Mouse (Mus musculus): Measurements from ENCODE around the gene Kremen2. TPM values are rescaled to one million over a fixed set of nuclear protein-coding genes. Genes with fewer than 3 reads are reported as not detected.

Gene Kremen2
- 0.17 and 0.55 TPM in 2 replicates for polyA plus RNA-seq (2016; fragmentation: Nextera tagmentation; extraction: Ambion mirVana)

GRCm38 (mm10) chr17:23745301-23746251 is at the start of gene Kremen2:
Gene Kremen2, minus strand, starts transcription at chr17:23745833.
- H3K27ac ChIP-seq, result no peak within 1 kb of the TSS
- peak within 1 kb of the TSS; percentile 54 for H3K4me2 ChIP-seq
- 3% methylated on average over 45 of the region's 45 CpGs for WGBS (ENCODE audit: insufficient replicate concordance)
- H3K4me3 ChIP-seq, result peak within 1 kb of the TSS; percentile 28
- H3K27me3 ChIP-seq (replicated peaks), result peaks cover 83% of the 10 kb centered on the region
- H3K9me3 ChIP-seq (replicated peaks), result no peaks in the 10 kb centered on the region
- no peak within 1 kb of the TSS for H3K9ac ChIP-seq
- peaks cover 39% of the 10 kb centered on the region for H3K4me1 ChIP-seq
- no peak for ATAC-seq
- H3K36me3 ChIP-seq, result no peaks in the 10 kb centered on the region

DNA sequence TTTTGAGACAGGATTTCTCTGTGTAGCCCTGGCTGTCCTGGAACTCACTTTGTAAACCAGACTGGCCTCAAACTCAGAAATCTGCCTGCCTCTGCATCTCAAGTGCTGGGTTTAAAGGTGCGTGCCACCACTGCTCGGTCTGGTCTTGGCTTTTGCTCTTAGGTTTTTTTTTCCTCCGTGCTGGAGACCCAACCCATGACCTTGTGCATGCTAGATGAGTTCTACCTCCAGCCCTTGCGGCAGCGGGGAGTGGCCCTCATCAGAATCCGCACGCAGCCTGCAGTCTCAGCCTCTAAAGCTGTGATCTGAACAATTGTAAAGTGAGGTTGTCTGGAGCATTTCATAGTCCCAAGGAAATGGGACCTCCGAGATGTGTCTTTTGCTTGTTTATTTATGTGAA is 49.7 kb upstream of the Kremen2 start:
- WGBS (ENCODE audit: insufficient replicate concordance), result 87% methylated on average over 8 of the region's 8 CpGs
- Histone ChIP-seq H3K27me3 (replicated peaks) (no peaks in the 10 kb centered on the region), H3K9ac (no peak overlapping the region), H3K4me3 (no peak overlapping the region), H3K27ac (no peak overlapping the region), H3K4me2 (no peak overlapping the region), H3K9me3 (replicated peaks) (no peaks in the 10 kb centered on the region), H3K4me1 (peaks cover 12% of the 10 kb centered on the region), H3K36me3 (no peaks in the 10 kb centered on the region)
- ATAC-seq, result no peak

- Histone ChIP-seq H3K4me3 (peak overlapping the region; percentile 65), H3K9ac (peak overlapping the region; percentile 80; the same call in 1 of the 2 replicates), H3K4me2 (peak overlapping the region; percentile 86), H3K4me1 (peaks cover 33% of the 10 kb centered on the region), H3K36me3 (no peaks in the 10 kb centered on the region), H3K27me3 (replicated peaks) (no peaks in the 10 kb centered on the region), H3K9me3 (replicated peaks) (no peaks in the 10 kb centered on the region), H3K27ac (peak overlapping the region; percentile 76; the same call in 1 of the 2 replicates)
- WGBS (ENCODE audit: insufficient replicate concordance), result 51% methylated on average over 2 of the region's 2 CpGs
- ATAC-seq, result no peak
These were observed 45.4 kb upstream of the Kremen2 start for GRCm38 (mm10) chr17:23791079-23791357.

DNA sequence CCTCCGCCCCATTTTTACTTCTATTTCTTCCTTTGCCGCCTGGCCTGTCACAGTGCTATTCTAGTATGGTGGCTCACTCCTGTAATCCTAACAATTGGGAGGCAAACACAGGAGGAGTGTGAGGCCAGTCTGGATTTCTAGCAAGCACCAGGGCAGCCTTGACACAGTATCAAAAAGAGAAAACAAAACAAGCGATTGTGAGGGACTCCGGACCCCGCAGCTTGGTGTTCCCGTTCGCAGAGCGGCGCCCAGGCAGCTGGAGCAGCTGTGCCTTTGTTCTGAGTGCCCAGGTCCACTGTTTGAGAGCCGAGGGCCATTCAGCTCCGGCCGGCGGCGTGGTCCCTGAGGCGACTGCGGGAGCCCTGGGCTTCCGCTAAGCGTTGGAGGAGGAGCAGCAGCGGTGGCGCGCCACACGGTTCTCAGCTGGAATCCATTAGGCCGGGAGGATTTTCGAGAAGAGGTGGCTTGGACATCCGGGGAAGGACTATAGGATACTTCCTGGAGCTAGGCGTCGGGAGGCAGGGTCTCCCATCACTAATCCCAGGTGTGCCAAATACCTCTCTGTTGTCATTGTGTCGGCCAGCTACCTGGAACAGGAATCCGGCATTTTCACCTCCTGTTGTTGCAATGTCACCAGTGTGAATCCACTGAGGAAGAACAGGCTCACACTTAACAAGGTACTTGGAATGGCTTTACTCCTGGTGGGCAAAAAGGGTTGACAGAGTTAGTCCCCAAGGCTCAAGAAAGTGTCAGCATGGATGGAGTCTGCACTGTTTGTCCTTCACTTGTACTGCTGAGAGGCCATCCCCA is 44.8 kb upstream of the Kremen2 start, which contains the start of gene Srrm2:
TSS of gene Srrm2 (plus strand) at position 264 of the 810 bp plus-strand sequence.
- Histone ChIP-seq H3K4me3 (peak within 1 kb of the TSS; percentile 65), H3K9ac (peak within 1 kb of the TSS; percentile 80), H3K4me2 (peak within 1 kb of the TSS; percentile 86), H3K4me1 (peaks cover 38% of the 10 kb centered on the region), H3K36me3 (no peaks in the 10 kb centered on the region), H3K27me3 (replicated peaks) (0 out of 2 replicates have a peak, but pooled peaks cover 4% of the 10 kb centered on the region), H3K9me3 (replicated peaks) (no peaks in the 10 kb centered on the region), H3K27ac (peak within 1 kb of the TSS; percentile 76)
- WGBS (ENCODE audit: insufficient replicate concordance), result 5% methylated on average over 29 of the region's 29 CpGs
- peak; percentile 56 for ATAC-seq

GRCm38 (mm10) chr17:23789749-23790268 is 44.2 kb upstream of the Kremen2 start:
- WGBS (ENCODE audit: insufficient replicate concordance), result 16% methylated on average over 8 of the region's 8 CpGs
- no peaks in the 10 kb centered on the region for H3K9me3 ChIP-seq (replicated peaks)
- H3K27ac ChIP-seq, result 0 out of 2 replicates have a peak overlapping the region, but pooled peaks have one; percentile 76
- peak overlapping the region; percentile 86 for H3K4me2 ChIP-seq
- 0 out of 2 replicates have a peak, but pooled peaks cover 8% of the 10 kb centered on the region for H3K27me3 ChIP-seq (replicated peaks)
- peak overlapping the region; percentile 80 for H3K9ac ChIP-seq
- peak; percentile 30; the same call in 1 of the 2 replicates for ATAC-seq
- no peaks in the 10 kb centered on the region for H3K36me3 ChIP-seq
- peaks cover 39% of the 10 kb centered on the region for H3K4me1 ChIP-seq
- H3K4me3 ChIP-seq, result peak overlapping the region; percentile 65

DNA sequence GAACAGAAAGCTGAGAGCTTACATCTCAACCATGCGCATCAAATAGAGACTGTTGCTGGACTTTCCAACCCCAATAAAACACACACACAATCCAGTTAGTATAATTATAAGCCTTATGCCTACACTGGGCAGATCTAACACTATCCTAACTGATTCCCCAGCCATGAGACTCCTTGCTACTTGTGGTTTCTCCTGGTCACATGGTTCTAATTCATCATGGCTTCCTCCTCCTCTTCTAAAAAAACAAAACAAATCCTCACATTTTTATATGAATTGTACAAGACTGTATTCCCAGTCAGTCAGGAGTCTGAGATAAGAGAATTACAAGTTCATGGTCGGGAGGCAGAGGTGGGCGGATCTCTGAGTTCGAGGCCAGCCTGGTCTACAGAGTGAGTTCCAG is 43.3 kb upstream of the Kremen2 start:
- Histone ChIP-seq H3K36me3 (no peaks in the 10 kb centered on the region), H3K9me3 (replicated peaks) (no peaks in the 10 kb centered on the region), H3K27ac (no peak overlapping the region), H3K4me2 (no peak overlapping the region), H3K9ac (no peak overlapping the region), H3K4me3 (no peak overlapping the region), H3K4me1 (peaks cover 39% of the 10 kb centered on the region), H3K27me3 (replicated peaks) (0 out of 2 replicates have a peak, but pooled peaks cover 8% of the 10 kb centered on the region)
- 60% methylated on average over 4 of the region's 4 CpGs for WGBS (ENCODE audit: insufficient replicate concordance)
- ATAC-seq, result no peak

GRCm38 (mm10) chr17:23786510-23786931 is 40.9 kb upstream of the Kremen2 start:
- no peak overlapping the region for H3K9ac ChIP-seq
- WGBS (ENCODE audit: insufficient replicate concordance), result 35% methylated on average over 13 of the region's 13 CpGs

DNA sequence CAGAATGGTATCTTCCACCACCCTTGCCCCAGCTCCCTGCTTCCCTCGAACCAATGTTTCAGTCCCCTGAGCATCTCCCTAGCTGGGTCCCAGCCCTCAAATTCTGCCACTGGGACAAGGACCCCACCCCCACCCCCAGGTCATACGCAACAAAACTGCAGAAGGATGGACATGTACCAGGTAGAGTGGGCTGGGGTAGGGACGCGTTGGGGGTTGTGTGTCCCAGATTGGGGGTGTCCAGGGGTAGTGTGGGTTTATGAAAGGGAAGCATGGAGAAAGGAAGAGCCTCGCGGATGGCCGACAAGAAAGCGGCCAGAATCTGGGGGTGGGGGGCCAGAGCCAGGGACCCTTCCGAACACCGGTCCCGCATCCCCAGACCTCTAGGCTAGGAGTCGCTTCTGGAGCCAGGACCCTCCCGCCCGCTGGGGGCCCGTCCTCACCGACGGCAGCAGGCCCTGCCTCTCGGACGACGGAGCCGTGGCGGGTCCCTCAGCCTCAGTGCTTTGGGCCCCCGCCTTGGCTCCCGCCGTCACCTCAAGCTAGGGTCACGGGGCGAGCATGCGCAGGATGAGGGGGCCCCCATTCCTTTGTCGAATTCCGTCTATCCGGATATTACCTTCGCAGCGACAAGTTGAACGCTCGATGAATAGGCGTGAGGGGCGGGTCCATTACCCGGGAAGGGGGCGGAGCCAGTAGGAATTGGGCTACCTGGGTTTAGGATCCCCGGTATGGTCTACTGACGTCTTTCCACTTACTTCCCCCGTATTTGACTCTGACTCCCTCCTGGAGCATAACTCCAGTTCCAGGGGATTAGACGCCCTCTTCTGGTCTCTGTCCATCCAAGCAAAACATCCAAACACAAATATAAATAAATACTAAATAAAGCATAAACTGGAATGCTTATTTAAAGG is 40.2 kb upstream of the Kremen2 start, which contains the start of gene Flywch2:
TSS of gene Flywch2 (minus strand) at position 521 of the 911 bp plus-strand sequence.
- Histone ChIP-seq H3K36me3 (no peaks in the 10 kb centered on the region), H3K4me2 (peak within 1 kb of the TSS; percentile 93), H3K9me3 (replicated peaks) (no peaks in the 10 kb centered on the region), H3K4me1 (peaks cover 32% of the 10 kb centered on the region), H3K27me3 (replicated peaks) (0 out of 2 replicates have a peak, but pooled peaks cover 8% of the 10 kb centered on the region), H3K4me3 (peak within 1 kb of the TSS; percentile 63), H3K27ac (no peak within 1 kb of the TSS), H3K9ac (peak within 1 kb of the TSS; percentile 63)
- WGBS (ENCODE audit: insufficient replicate concordance), result 4% methylated on average over 43 of the region's 43 CpGs
- peak; percentile 63 for ATAC-seq

More at GRCm38 (mm10) chr17:23786510-23786931, 40.9 kb upstream of the Kremen2 start:
- Histone ChIP-seq H3K27ac (no peak overlapping the region), H3K27me3 (replicated peaks) (0 out of 2 replicates have a peak, but pooled peaks cover 8% of the 10 kb centered on the region), H3K4me1 (peaks cover 39% of the 10 kb centered on the region), H3K36me3 (no peaks in the 10 kb centered on the region), H3K4me3 (peak overlapping the region; percentile 63), H3K4me2 (peak overlapping the region; percentile 93), H3K9me3 (replicated peaks) (no peaks in the 10 kb centered on the region)
- no peak for ATAC-seq

DNA sequence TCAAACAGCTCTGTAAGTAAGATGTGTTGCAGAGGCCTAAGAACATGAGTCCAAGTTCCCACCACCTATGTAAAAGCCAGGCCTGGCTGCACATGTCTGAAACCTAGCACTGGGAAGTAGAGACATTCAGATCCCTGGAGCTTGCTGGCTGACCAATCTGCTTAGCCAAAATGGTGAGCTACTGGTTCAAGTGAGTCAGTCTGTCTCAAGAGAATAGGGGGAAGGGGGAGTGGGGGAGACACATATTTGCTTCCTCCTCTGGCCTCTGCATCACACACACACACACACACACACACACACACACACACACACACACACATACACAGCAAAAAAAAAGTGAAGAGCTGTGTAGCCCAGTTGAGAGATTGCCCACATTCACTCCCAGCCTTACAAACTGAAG is 37.7 kb upstream of the Kremen2 start:
- no peak for ATAC-seq
- Histone ChIP-seq H3K27ac (no peak overlapping the region), H3K9me3 (replicated peaks) (no peaks in the 10 kb centered on the region), H3K4me1 (peaks cover 14% of the 10 kb centered on the region), H3K9ac (no peak overlapping the region), H3K4me3 (no peak overlapping the region), H3K27me3 (replicated peaks) (0 out of 2 replicates have a peak, but pooled peaks cover 8% of the 10 kb centered on the region), H3K4me2 (no peak overlapping the region), H3K36me3 (no peaks in the 10 kb centered on the region)

- H3K4me1 ChIP-seq, result peaks cover 5% of the 10 kb centered on the region
- H3K4me3 ChIP-seq, result no peak overlapping the region
- no peak overlapping the region for H3K27ac ChIP-seq
- no peak overlapping the region for H3K4me2 ChIP-seq
- no peaks in the 10 kb centered on the region for H3K9me3 ChIP-seq (replicated peaks)
- no peak overlapping the region for H3K9ac ChIP-seq
- ATAC-seq, result no peak
- H3K36me3 ChIP-seq, result no peaks in the 10 kb centered on the region
- 49% methylated on average over 2 of the region's 2 CpGs for WGBS (ENCODE audit: insufficient replicate concordance)
- H3K27me3 ChIP-seq (replicated peaks), result no peaks in the 10 kb centered on the region
These were observed 32.8 kb upstream of the Kremen2 start for GRCm38 (mm10) chr17:23778447-23778846.

DNA sequence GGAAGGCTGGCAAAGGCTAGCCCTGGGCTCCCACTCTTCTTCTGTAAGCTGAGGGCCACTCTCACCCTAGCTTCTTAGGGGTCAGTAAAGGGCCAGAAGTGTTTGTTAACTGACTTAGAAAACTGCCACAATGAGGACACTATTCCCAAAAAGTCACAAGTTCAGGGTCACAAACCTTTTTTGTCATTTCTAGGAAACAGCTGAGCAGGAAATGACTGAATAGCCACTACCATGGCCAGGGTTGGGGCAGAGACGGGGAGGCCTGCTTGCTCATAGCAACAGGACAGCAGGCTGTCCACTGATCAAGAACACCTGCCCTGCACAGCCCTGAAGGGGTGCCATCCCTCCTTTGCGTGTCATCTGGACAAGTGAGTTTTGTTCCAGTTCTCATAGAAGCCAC is 31.5 kb upstream of the Kremen2 start:
- H3K4me1 ChIP-seq, result peaks cover 5% of the 10 kb centered on the region
- no peak overlapping the region for H3K9ac ChIP-seq
- H3K4me2 ChIP-seq, result no peak overlapping the region
- ATAC-seq, result no peak
- H3K9me3 ChIP-seq (replicated peaks), result no peaks in the 10 kb centered on the region
- no peaks in the 10 kb centered on the region for H3K36me3 ChIP-seq
- 64% methylated on average over 2 of the region's 2 CpGs for WGBS (ENCODE audit: insufficient replicate concordance)
- no peak overlapping the region for H3K27ac ChIP-seq
- H3K4me3 ChIP-seq, result no peak overlapping the region
- no peaks in the 10 kb centered on the region for H3K27me3 ChIP-seq (replicated peaks)

All from liver, embryonic 12.5 days (tissue).